Mouse (Mus musculus) kidney, embryonic 16.5 days (tissue): ENCODE measurements around the gene Olfr1153. TPM values are rescaled to one million over a fixed set of nuclear protein-coding genes. Genes with fewer than 3 reads are reported as not detected.

Experiments
- ATAC-seq: fragments of 200-750 bp; cut with Nextera tagmentation; 2 replicates; pipeline ENCODE4 v1.8.0; 2017; ENCODE audit warnings: moderate TSS enrichment; ENCODE audit not compliant: low FRiP score, low TSS enrichment
- H3K27ac ChIP-seq: fragments of 300-500 bp; sonication (generic); 2 replicates; pipeline ENCODE4 v1.5.1; 2014; ENCODE audit warnings: low read length
- H3K27me3 ChIP-seq: fragments of 300-500 bp; sonication (generic); 2 replicates; pipeline ENCODE4 v1.6.1; 2014; ENCODE audit warnings: low read length, control low read depth, mixed read lengths; ENCODE audit not compliant: insufficient read depth
- H3K36me3 ChIP-seq: fragments of 300-500 bp; sonication (generic); 2 replicates; pipeline ENCODE4 v1.6.1; 2014; ENCODE audit warnings: low read length, control low read depth, mixed read lengths; ENCODE audit not compliant: insufficient read depth
- H3K4me1 ChIP-seq: fragments of 300-500 bp; sonication (generic); 2 replicates; pipeline ENCODE4 v1.6.1; 2014; ENCODE audit warnings: low read length, control low read depth, mixed read lengths; ENCODE audit not compliant: insufficient read depth
- H3K4me2 ChIP-seq: fragments of 300-500 bp; sonication (generic); replicated peaks from 2 replicates; pipeline ENCODE4 v1.6.1; 2014; ENCODE audit warnings: low read depth, low read length
- H3K4me3 ChIP-seq: fragments of 300-500 bp; sonication (generic); 2 replicates; pipeline ENCODE4 v1.5.1; 2014; ENCODE audit warnings: mild to moderate bottlenecking, low read length
- H3K9ac ChIP-seq: fragments of 300-500 bp; sonication (generic); replicated peaks from 2 replicates; pipeline ENCODE4 v1.6.1; 2014; ENCODE audit warnings: low read length
- H3K9me3 ChIP-seq: fragments of 300-500 bp; sonication (generic); 2 replicates; pipeline ENCODE4 v1.6.1; 2016; ENCODE audit warnings: low read length, control low read depth
- WGBS: fragments of 180-500 bp; shearing (Covaris S2); extraction: QIAGEN DNeasy Blood & Tissue Kit; methylation state at CpG from one replicate; pipeline ENCODE4 v1.1.7; 2014; 5-methylcytosine and 5-hydroxymethylcytosine counted together
- polyA plus RNA-seq: library from polyadenylated mRNA; unstranded; fragments of >200 nt; fragmentation: Nextera tagmentation; extraction: Ambion mirVana; gene quantifications from 2 replicates; pipeline ENCODE4 v1.2.1, GENCODE M21; 2015

Olfr1153 gene
- not detected in 2 replicates for polyA plus RNA-seq

DNA sequence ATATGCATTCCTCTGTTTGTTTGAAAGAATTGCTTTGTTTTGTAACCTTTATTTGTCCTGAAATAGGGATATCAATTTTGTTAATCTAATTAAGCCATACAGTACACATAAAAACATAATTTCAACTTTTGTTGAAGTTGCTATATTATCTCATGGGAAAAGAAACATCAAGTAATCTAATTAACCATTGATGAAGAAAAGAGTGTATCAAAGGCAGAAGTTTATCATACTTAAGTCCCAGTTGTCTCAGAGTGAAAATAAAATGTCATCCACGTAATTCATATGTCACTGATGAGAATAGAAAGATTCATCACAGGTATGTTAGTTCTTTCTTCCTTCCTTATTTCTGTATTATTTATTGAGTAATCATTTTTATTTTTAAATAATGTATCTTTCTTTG is at the start of gene Olfr1153:
Olfr1153 (plus strand) TSS at position 301 of the 400 bp plus-strand sequence.
- Histone ChIP-seq H3K9ac (no peak within 1 kb of the TSS), H3K27ac (no peak within 1 kb of the TSS), H3K27me3 (no peaks in the 10 kb centered on the region), H3K4me3 (no peak within 1 kb of the TSS), H3K9me3 (no peaks in the 10 kb centered on the region), H3K4me2 (no peak within 1 kb of the TSS), H3K4me1 (no peaks in the 10 kb centered on the region), H3K36me3 (no peaks in the 10 kb centered on the region)
- WGBS = 76% methylated on average over 1 of the region's 1 CpGs
- ATAC-seq = no peak

DNA sequence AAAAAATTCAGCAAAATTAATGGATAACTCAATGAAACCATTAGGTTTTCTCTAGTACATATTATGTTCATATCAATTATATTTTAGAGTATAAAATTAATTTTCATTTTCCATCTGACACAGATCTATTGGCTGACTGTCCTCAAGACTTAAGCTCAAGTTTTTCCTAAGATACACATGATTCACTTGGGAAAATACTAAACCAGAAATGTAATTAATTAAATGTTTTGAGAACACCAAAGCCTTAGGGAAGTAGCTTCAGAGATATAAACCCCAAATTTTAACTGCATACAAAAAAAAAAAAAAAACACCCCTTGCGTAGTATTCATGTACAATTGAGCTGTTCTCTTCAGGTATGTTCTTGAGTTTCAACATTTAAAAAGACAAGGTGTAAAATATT is 39.2 kb upstream of the Olfr1153 start, which contains the start of gene Olfr1151:
Olfr1151 (plus strand) TSS at position 301 of the 400 bp plus-strand sequence.
- 93% methylated on average over 1 of the region's 1 CpGs for WGBS
- ATAC-seq = no peak
- H3K27ac ChIP-seq = no peak within 1 kb of the TSS

DNA sequence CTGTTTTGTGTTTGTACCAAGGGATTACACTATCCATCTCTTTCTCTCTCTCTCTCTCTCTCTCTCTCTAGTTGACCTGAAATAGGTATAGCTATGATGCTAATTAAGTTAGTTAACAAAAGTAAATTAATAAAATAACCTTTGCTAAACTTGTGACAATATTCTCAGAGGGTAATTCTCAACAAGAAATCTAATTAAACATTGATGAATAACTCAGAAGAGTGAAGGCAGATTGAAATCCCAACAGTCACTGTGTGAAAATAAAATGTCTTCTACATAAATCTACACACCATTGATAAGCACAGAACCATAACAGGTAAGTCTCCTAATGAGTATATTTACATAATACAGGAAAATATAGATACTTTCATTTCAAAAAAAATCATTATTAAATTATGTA is 28.6 kb upstream of the Olfr1153 start, which contains the start of gene Olfr1152:
Olfr1152 (plus strand) TSS at position 301 of the 400 bp plus-strand sequence.
- no peaks in the 10 kb centered on the region for H3K9me3 ChIP-seq
- no peaks in the 10 kb centered on the region for H3K36me3 ChIP-seq
- no peak for ATAC-seq
- no peaks in the 10 kb centered on the region for H3K27me3 ChIP-seq
- H3K27ac ChIP-seq = no peak within 1 kb of the TSS
- H3K4me2 ChIP-seq = no peak within 1 kb of the TSS
- H3K4me3 ChIP-seq = no peak within 1 kb of the TSS
- no peaks in the 10 kb centered on the region for H3K4me1 ChIP-seq
- no peak within 1 kb of the TSS for H3K9ac ChIP-seq

More for the DNA sequence above, 39.2 kb upstream of the Olfr1153 start, which contains the start of gene Olfr1151:
- H3K36me3 ChIP-seq = no peaks in the 10 kb centered on the region
- no peak within 1 kb of the TSS for H3K9ac ChIP-seq
- H3K4me1 ChIP-seq = no peaks in the 10 kb centered on the region
- H3K9me3 ChIP-seq = no peaks in the 10 kb centered on the region
- no peak within 1 kb of the TSS for H3K4me3 ChIP-seq
- H3K27me3 ChIP-seq = no peaks in the 10 kb centered on the region
- H3K4me2 ChIP-seq = no peak within 1 kb of the TSS

DNA sequence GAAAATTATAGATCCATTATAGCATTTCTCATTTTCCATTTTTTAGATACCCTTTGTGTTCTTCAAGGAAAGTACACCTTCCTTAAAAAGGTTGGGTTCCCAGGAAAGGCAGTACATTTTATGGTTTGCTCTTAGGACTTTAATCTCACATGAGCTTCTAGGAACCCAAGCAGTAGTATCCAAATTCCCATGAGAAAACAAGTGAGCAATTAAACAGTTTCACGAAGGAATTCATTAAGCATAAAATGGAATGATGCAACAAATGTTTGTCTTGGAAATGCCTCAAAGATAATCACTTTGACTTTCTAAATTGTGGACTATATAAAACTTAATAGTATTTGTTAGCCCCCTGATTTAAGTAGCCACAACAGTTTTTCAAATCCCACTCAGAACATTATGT is 10.3 kb downstream of the Olfr1153 start, which contains the start of gene Olfr1154:
Olfr1154 (minus strand) TSS at position 101 of the 400 bp plus-strand sequence.
- Histone ChIP-seq H3K4me1 (no peaks in the 10 kb centered on the region), H3K27me3 (no peaks in the 10 kb centered on the region), H3K4me2 (no peak within 1 kb of the TSS), H3K9me3 (no peaks in the 10 kb centered on the region), H3K27ac (no peak within 1 kb of the TSS), H3K4me3 (no peak within 1 kb of the TSS), H3K9ac (no peak within 1 kb of the TSS), H3K36me3 (no peaks in the 10 kb centered on the region)
- no peak for ATAC-seq
- 76% methylated on average over 1 of the region's 1 CpGs for WGBS

DNA sequence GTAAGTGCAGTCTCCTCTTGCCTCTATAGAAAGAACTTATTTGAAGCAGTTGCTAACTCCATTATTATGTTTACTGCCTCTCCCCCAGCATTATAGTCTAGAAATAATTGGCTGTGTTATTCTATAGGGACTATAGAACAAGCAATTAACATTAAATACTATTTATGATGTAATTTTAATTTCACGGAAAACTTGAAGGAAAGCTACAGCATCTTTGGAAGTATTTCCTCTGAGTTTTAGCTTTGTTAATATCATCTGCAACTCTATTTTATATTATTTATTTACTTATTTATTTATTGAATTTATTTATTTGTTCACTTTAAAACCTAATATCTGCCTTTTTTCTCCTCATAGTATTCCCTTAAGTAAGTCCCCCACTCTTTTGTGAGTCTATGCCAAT is 50.3 kb downstream of the Olfr1153 start, which contains the start of gene Olfr1155:
Olfr1155 (minus strand) TSS at position 101 of the 400 bp plus-strand sequence.
- no peaks in the 10 kb centered on the region for H3K4me1 ChIP-seq
- no peaks in the 10 kb centered on the region for H3K27me3 ChIP-seq
- WGBS = 90% methylated on average over 1 of the region's 1 CpGs
- no peak within 1 kb of the TSS for H3K9ac ChIP-seq
- no peaks in the 10 kb centered on the region for H3K36me3 ChIP-seq
- H3K4me3 ChIP-seq = no peak within 1 kb of the TSS
- no peak for ATAC-seq
- H3K4me2 ChIP-seq = no peak within 1 kb of the TSS
- no peaks in the 10 kb centered on the region for H3K9me3 ChIP-seq
- no peak within 1 kb of the TSS for H3K27ac ChIP-seq

Other genes with a start within 250 kb of the Olfr1153 start
- not detected in 2 replicates for gene Olfr1133, start 247.6 kb upstream of the Olfr1153 start, polyA plus RNA-seq
- gene Olfr1134, start 236.5 kb upstream of the Olfr1153 start, polyA plus RNA-seq = not detected in 2 replicates
- gene Olfr1135, start 221.3 kb upstream of the Olfr1153 start, polyA plus RNA-seq = not detected in 2 replicates
- gene Olfr1136, start 201.0 kb upstream of the Olfr1153 start, polyA plus RNA-seq = not detected in 2 replicates
- not detected in 2 replicates for gene Olfr1137, start 181.8 kb upstream of the Olfr1153 start, polyA plus RNA-seq
- gene Olfr1138, start 155.0 kb upstream of the Olfr1153 start, polyA plus RNA-seq = not detected in 2 replicates
- gene Olfr1140, start 151.2 kb upstream of the Olfr1153 start, polyA plus RNA-seq = not detected in 2 replicates
- gene Olfr1141, start 141.0 kb upstream of the Olfr1153 start, polyA plus RNA-seq = not detected in 2 replicates
- gene Olfr152, start 115.5 kb upstream of the Olfr1153 start, polyA plus RNA-seq = not detected in 2 replicates
- not detected in 2 replicates for gene Olfr1143, start 94.4 kb upstream of the Olfr1153 start, polyA plus RNA-seq
- not detected in 2 replicates for gene Olfr1145, start 85.1 kb upstream of the Olfr1153 start, polyA plus RNA-seq
- gene Olfr1148, start 64.4 kb upstream of the Olfr1153 start, polyA plus RNA-seq = not detected in 2 replicates
- not detected in 2 replicates for gene Olfr1150-ps1, start 51.0 kb upstream of the Olfr1153 start, polyA plus RNA-seq
- not detected in 2 replicates for gene Olfr1151, start 39.1 kb upstream of the Olfr1153 start, polyA plus RNA-seq
- 0.03 TPM in 1 of 2 replicates, not detected in the other for gene Olfr1152, start 28.5 kb upstream of the Olfr1153 start, polyA plus RNA-seq
- gene Olfr1154, start 10.2 kb downstream of the Olfr1153 start, polyA plus RNA-seq = not detected in 2 replicates
- not detected in 2 replicates for gene Olfr1155, start 50.2 kb downstream of the Olfr1153 start, polyA plus RNA-seq
- not detected in 2 replicates for gene Olfr1156, start 58.1 kb downstream of the Olfr1153 start, polyA plus RNA-seq
- gene Olfr1157, start 73.3 kb downstream of the Olfr1153 start, polyA plus RNA-seq = not detected in 2 replicates
- gene Olfr74, start 79.7 kb downstream of the Olfr1153 start, polyA plus RNA-seq = not detected in 2 replicates
- not detected in 2 replicates for gene Olfr1158, start 95.2 kb downstream of the Olfr1153 start, polyA plus RNA-seq
- not detected in 2 replicates for gene Olfr1160, start 113.3 kb downstream of the Olfr1153 start, polyA plus RNA-seq
- gene Olfr1161, start 127.8 kb downstream of the Olfr1153 start, polyA plus RNA-seq = not detected in 2 replicates
- gene Olfr73, start 142.7 kb downstream of the Olfr1153 start, polyA plus RNA-seq = 0.05 TPM in 1 of 2 replicates, not detected in the other
- not detected in 2 replicates for gene Olfr1162, start 156.2 kb downstream of the Olfr1153 start, polyA plus RNA-seq
- not detected in 2 replicates for gene Olfr1163, start 176.9 kb downstream of the Olfr1153 start, polyA plus RNA-seq
- gene Olfr1164, start 199.0 kb downstream of the Olfr1153 start, polyA plus RNA-seq = not detected in 2 replicates
- not detected in 2 replicates for gene Olfr1166, start 233.3 kb downstream of the Olfr1153 start, polyA plus RNA-seq